ENCODE assay signal across 7 mouse cellular contexts in genomic region chr4:133841035-133841434, GRCm38 (mm10). TPM values are rescaled to one million over a fixed set of nuclear protein-coding genes. Genes with fewer than 3 reads are reported as not detected.
A peak's percentile ranks its signal among the peaks of the same experiment; 100 is the strongest.
DNase-seq lines count a peak whose midpoint lies in the region; ATAC-seq and TF ChIP-seq lines count a peak whose summit lies in the region.

No protein-coding gene starts in this region.

- peak; percentile 72 to 82 for ATAC-seq in hematopoietic stem cell, adult 5-6 weeks (replicated peaks in 1 of 2; ENCODE audit: insufficient read depth in 1 of 2, low FRiP score in 2 of 2, low TSS enrichment in 1 of 2, low read depth in 1 of 2, poor library complexity in 2 of 2, severe bottlenecking in 2 of 2)
- peak; percentile 62 for ATAC-seq in monocyte, adult 5-6 weeks (replicated peaks; ENCODE audit: insufficient number of reproducible peaks, low FRiP score, low TSS enrichment, poor library complexity, severe bottlenecking)
- ATAC-seq in megakaryocyte-erythroid progenitor cell, adult 5-6 weeks (replicated peaks; ENCODE audit: low FRiP score, low TSS enrichment, poor library complexity, severe bottlenecking) = no peak
- no peak for ATAC-seq in forebrain, postnatal 0 days

- no peak overlapping the region for H3K4me3 ChIP-seq in forebrain, postnatal 0 days (ENCODE audit: low read depth, low read length)

- DNase-seq in 3134 (ENCODE audit: extremely low read depth, insufficient read length, low spot score) = peak; percentile 63
- peak; percentile 71 for DNase-seq in 3T3-L1 (ENCODE audit: low read depth, low spot score)
- DNase-seq in gastrocnemius, adult 8-10 months (ENCODE audit: low spot score in 2 of 2) = no peak
- DNase-seq in forebrain, postnatal 0 days = no peak

- no peak for TF ChIP-seq CTCF in forebrain, postnatal 0 days (IDR thresholded peaks at IDR 0.05; ENCODE audit: low read depth)

- 48% methylated on average over 9 of the region's 9 CpGs for WGBS in forebrain, postnatal 0 days

- H3K4me2 ChIP-seq in forebrain, postnatal 0 days (ENCODE audit: low read depth) = no peak overlapping the region

- H3K27me3 ChIP-seq in forebrain, postnatal 0 days (ENCODE audit: insufficient read depth, low read length) = no peaks in the 10 kb centered on the region

- no peaks in the 10 kb centered on the region for H3K4me1 ChIP-seq in forebrain, postnatal 0 days (ENCODE audit: insufficient read depth)

- H3K9ac ChIP-seq in forebrain, postnatal 0 days = no peak overlapping the region

- H3K9me3 ChIP-seq in forebrain, postnatal 0 days (ENCODE audit: low read length) = no peaks in the 10 kb centered on the region

- H3K36me3 ChIP-seq in forebrain, postnatal 0 days (ENCODE audit: insufficient read depth) = no peaks in the 10 kb centered on the region

- no peak overlapping the region for H3K27ac ChIP-seq in forebrain, postnatal 0 days (ENCODE audit: low read depth, low read length)

RNA-seq across cellular contexts. Expression of gene Rps6ka1, which starts 46.6 kb away (rescaled TPM):
- total RNA-seq in hematopoietic stem cell, adult 5-6 weeks (2017) = 65.1 and 82.5 TPM in 2 replicates
- 122 to 151 TPM (median 138 TPM) in 3 replicates for total RNA-seq in monocyte, adult 5-6 weeks (2017)
- 37.3 and 46.2 TPM in 2 replicates for total RNA-seq in megakaryocyte-erythroid progenitor cell, adult 5-6 weeks (2014; fragmentation: Nextera tagmentation)
- 16.3 and 36.1 TPM in 2 replicates for total RNA-seq in megakaryocyte-erythroid progenitor cell, adult 5-6 weeks (2017)
- 1 to 10 TPM; 3.3 to 4.7 (median 4.0) TPM for total RNA-seq in gastrocnemius, adult 8-10 months (2022)
- total RNA-seq in forebrain, postnatal 0 days (2014; rRNA removed) = 21.2 and 21.4 TPM in 2 replicates
- polyA plus RNA-seq in forebrain, postnatal 0 days (2015; fragmentation: Nextera tagmentation; extraction: Ambion mirVana) = 14.3 and 19.4 TPM in 2 replicates

Comparison
In these comparisons a context has a peak if more than half of its experiments do, and no peak if none do; other contexts are left out.
1. DNase-seq: peak in 3134 (single experiment) and 3T3-L1 (single experiment); none in gastrocnemius, adult 8-10 months (0 of 2) and forebrain, postnatal 0 days (single experiment).
2. ATAC-seq: peak in hematopoietic stem cell, adult 5-6 weeks (2 of 2) and monocyte, adult 5-6 weeks (single experiment); none in megakaryocyte-erythroid progenitor cell, adult 5-6 weeks (single experiment) and forebrain, postnatal 0 days (single experiment).